Mouse (Mus musculus): ENCODE measurements around the gene Rnpepl1. TPM values are rescaled to one million over a fixed set of nuclear protein-coding genes. Genes with fewer than 3 reads are reported as not detected.

Rnpepl1 gene
- total RNA-seq (2023): 64.1 and 106 TPM in 2 replicates

GRCm38 (mm10) chr1:92910239-92910885 is at the start of gene Rnpepl1:
TSS of gene Rnpepl1 (plus strand) at chr1:92910783.

GRCm38 (mm10) chr1:92902786-92903185 is 7.8 kb upstream of the Rnpepl1 start, which contains the start of gene Ankmy1:
TSS of gene Ankmy1 (minus strand) at chr1:92902906.

DNA sequence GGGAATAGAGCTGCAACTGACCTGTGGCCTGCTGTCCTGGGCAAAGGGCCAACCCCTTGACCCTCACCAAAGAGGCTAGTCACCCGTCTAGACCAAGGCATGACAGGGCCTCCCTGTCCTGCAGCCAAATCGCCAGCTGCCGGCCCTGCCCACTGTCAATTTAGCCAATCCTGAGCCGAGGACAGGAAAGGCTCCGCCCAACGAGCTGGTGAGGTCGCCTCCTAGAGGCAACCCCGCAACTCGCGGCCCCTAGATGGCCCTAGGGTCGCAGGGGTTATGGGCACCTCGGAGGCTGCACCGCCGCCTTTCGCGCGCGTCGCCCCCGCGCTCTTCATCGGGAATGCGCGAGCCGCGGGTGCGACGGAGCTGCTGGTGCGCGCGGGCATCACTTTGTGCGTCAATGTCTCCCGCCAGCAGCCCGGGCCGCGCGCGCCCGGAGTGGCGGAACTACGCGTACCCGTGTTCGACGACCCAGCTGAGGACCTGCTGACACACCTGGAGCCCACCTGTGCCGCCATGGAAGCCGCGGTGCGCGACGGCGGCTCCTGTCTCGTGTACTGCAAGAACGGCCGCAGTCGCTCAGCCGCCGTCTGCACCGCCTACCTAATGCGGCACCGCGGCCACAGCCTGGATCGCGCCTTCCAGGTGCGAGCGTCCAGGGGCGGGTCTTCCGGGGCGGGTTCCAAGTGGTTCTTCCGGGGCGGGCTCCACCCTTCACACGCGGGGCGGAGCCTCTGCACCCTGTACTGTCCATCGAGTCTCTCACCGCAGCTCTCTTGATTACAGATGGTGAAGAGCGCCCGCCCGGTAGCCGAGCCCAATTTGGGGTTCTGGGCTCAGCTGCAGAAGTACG is 3.6 kb upstream of the Rnpepl1 start, which contains the start of gene Dusp28:
TSS of gene Dusp28 (plus strand) at position 203 of the 853 bp plus-strand sequence.

DNA sequence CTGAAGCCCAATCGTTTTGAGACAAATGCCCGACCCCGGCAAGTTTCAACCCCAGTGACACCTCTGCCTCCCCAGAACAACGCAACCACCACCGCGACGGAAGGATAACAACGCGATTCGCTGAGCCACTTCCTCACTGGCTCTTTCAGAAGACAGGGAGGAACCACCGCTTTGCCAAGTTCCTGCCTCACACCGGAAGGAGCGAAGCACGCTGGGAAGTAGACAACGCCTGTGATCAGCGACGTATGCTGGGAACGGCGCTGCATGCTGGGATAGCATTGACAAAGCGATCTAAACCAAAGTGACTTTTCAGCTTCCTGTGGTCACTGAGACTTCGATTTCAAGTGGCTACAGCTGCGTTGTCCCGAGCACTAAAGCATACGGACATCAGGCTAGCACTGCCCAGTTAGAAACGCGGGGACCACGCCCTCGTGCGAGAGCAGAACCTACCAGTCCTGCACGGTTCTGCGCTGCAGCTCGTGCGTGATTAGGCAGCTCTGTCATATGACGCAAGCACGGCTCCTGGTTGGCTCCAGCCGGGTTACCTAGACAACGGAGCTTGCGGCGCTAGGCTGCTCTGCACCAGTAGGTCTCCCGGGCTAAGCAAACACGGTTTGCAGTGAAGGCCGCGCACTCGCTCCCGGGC is 23.7 kb downstream of the Rnpepl1 start, which contains the start of gene Capn10:
TSS of gene Capn10 (plus strand) at position 195 of the 646 bp plus-strand sequence.

DNA sequence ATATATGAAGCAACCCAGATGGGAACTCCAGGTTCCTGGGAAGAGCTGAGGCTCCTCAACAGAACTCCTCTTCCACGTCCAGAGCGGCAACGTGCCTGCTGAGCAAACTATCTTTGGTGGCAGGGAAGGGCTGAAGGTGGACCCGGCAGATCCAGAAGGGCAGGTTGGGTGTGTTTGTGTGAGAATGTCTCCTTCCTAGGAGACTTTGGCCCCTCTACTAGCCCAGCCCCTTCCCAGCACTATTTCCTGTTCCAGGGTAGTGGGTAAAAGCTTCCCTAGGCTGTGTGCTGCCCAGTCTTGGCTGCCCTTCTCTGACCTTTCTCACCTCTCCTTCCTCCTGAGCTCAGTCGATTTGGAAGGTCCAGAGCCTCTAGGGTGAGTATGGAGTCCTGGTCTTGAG is 40.0 kb downstream of the Rnpepl1 start, which contains the start of gene Gpr35:
TSS of gene Gpr35 (plus strand) at position 259 of the 400 bp plus-strand sequence.

Other genes with a start within 250 kb of the Rnpepl1 start
- 39.8 and 41.8 TPM in 2 replicates for gene Gpc1, start 79.1 kb upstream of the Rnpepl1 start, total RNA-seq (2023)
- gene Ankmy1, start 7.9 kb upstream of the Rnpepl1 start, total RNA-seq (2023): not detected in 2 replicates
- 1.1 and 1.3 TPM in 2 replicates for gene Dusp28, start 3.8 kb upstream of the Rnpepl1 start, total RNA-seq (2023)
- 23.9 and 26.6 TPM in 2 replicates for gene Capn10, start 23.6 kb downstream of the Rnpepl1 start, total RNA-seq (2023)
- 19.9 and 20.6 TPM in 2 replicates for gene Gpr35, start 40.1 kb downstream of the Rnpepl1 start, total RNA-seq (2023)
- not detected in 2 replicates for gene Aqp12, start 95.6 kb downstream of the Rnpepl1 start, total RNA-seq (2023)
- gene Kif1a, start 191.2 kb downstream of the Rnpepl1 start, total RNA-seq (2023): 0.54 and 2.0 TPM in 2 replicates
- not detected in 2 replicates for gene Agxt, start 224.5 kb downstream of the Rnpepl1 start, total RNA-seq (2023)